Mouse (Mus musculus): ENCODE measurements around the gene Ankrd23.

Gene Ankrd23

GRCm38 (mm10) chr1:36563632-36564031, 26.9 kb upstream of the Ankrd23 start:
- no peak for DNase-seq (ENCODE audit: low read depth, low spot score)

- no peak for DNase-seq (ENCODE audit: low read depth, low spot score)
Observed at GRCm38 (mm10) chr1:36563197-36563596, 26.5 kb upstream of the Ankrd23 start.

DNA sequence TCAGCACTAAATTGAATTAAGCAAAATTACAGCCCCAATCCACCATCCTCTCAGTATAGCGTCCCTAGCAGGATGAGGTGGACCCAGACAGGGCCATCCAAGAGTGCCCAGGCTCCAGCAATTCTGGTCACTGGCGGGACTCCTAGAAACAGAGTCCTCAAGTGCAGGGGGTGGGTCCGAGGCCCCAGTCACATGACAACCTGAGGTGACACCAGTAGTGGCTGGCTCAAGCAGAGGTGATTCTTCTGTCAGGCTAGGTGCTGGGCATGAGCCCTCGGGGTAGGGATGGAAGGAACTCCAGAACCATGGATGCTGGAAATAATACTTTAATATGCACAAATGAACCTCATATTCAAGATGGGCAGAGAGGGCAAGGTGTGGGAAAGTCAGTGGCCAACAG, 25.7 kb upstream of the Ankrd23 start:
- no peak for DNase-seq (ENCODE audit: low read depth, low spot score)

DNA sequence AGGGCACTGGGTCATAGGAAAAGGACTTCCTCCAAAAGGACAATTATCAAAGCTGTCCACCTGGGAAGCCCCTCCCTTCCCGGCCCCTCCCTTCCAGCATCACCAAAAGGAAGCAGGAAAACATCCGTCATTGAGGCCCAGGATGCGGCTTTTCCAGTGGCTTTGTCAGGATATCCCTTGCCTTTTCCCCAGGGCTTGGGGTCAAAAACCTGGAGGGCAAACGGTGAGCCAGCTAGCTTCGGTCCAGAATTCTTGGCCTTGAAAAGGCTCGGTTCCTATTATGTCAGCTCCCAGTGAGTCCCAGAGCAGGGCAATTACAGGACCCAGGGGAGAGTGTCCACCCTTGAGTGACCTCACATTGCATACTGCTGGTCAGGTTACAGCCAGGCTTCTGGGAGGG, 24.2 kb upstream of the Ankrd23 start:
- no peak for DNase-seq (ENCODE audit: low read depth, low spot score)

- no peak for DNase-seq (ENCODE audit: low read depth, low spot score)
Observed at GRCm38 (mm10) chr1:36559888-36560287, 23.2 kb upstream of the Ankrd23 start.

DNA sequence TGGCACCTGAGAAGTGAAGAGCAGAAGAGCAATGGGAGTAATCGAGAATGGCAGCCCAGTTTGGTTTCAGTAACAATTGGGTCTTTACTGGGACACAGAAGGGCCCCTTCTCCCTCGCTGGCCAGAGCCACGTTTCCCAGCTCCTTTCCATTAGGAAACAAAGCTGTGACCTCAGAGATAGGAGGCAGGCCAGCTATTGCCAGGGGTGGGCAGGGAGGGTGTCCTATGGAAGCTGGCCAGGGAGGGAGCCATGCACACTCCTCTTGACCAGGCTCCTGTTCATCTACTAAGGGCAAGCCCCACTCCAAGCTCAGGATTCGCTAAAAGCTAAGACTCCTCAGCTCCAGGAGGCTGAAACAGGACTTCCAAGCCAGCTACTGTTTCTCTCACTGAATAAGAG, 22.6 kb upstream of the Ankrd23 start:
- DNase-seq (ENCODE audit: low read depth, low spot score), result no peak

GRCm38 (mm10) chr1:36558031-36558993, 21.6 kb upstream of the Ankrd23 start, which contains the start of gene Sema4c:
Gene Sema4c, minus strand, starts transcription at chr1:36558349.
- DNase-seq (ENCODE audit: low read depth, low spot score), result no peak

- DNase-seq (ENCODE audit: low read depth, low spot score), result no peak
Observed at GRCm38 (mm10) chr1:36557457-36558011, 20.9 kb upstream of the Ankrd23 start.

- peak; percentile 79 for DNase-seq (ENCODE audit: low read depth, low spot score)
Observed at GRCm38 (mm10) chr1:36556553-36557456, 20.1 kb upstream of the Ankrd23 start.

DNA sequence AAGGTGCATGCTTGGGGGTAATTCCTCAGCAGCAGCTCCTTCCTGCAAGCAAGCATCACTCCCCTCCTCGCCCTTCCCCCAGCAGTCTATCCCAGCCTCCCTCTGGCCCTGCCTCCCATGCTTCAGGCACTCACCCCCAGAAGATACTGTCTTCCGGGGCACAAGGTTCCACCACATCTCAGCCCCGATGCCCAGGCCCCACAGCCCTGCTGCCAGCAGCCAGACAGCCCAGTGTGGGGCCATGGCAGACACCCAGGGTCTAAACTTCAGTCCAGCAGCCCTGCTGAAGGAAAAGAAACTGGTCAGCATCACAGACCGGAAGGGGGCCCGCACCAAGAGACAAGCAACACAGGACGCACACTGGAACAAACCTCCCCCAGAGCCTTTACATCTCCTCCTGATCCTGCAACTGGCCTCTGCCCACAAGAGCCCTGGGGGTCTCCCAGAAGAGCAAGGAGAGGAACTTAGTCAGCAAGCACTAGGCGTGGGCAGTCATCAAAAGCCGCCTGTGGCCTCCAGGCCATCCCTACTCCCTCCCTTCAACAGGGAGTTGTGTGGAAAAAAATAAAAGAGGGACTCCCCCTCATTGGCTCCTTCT, 19.2 kb upstream of the Ankrd23 start:
- DNase-seq (ENCODE audit: low read depth, low spot score), result no peak

DNA sequence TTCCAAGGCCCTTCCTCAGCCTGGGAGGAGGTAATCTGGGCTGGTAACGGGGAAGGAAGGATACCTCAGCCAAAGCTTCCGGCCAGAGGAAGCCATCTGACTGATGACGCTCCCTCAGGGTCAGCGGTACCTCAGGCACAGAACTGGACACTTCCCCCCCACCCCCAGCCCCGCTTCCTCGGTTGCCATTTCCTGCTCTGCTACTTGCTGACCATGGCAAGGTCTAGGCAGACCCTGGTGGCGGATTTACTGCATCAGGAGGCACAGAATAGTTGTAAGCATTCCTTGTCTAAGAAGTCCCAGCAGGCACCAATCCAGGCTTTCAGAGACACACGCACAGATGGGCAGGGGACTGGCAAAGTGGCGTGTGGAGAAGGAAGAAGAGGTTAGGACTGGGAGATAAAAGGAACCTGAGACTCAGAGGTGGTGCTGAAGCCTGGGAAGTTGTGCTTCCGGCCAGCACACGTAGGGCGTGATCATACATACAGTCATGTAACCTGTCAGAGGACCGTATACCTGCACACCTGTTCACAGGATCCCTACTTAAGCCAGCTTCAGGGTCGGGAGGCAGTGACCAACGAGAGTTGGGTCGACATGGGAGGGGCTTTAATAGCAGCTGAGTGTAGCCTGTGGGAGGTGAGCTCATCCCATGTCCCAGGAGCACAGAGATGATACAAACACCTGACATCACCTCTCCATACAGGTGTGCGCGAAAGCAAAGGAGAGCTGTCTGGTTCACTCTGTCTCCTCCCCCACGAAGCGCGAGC, 18.1 kb upstream of the Ankrd23 start:
- DNase-seq (ENCODE audit: low read depth, low spot score), result no peak

DNA sequence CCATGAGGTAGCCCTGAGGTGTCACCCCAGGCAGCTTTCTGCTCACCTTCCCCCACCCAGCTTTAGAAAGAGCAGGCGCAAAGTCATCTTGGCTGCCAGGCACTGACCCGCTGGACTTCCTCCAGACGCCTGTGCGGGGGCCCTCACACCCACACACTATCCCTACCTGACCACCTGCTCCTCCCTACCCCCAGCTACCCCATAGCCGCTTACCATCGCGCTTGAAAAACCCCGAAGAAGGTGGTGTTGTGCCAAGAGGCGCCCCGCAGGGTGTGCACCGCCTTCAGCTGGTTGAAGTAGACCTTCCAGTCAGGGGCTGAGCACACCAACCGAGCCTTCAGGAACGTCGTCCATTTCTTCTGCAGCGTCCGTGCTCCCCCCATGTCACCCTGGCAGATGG, 15.8 kb upstream of the Ankrd23 start:
- no peak for DNase-seq (ENCODE audit: low read depth, low spot score)

DNA sequence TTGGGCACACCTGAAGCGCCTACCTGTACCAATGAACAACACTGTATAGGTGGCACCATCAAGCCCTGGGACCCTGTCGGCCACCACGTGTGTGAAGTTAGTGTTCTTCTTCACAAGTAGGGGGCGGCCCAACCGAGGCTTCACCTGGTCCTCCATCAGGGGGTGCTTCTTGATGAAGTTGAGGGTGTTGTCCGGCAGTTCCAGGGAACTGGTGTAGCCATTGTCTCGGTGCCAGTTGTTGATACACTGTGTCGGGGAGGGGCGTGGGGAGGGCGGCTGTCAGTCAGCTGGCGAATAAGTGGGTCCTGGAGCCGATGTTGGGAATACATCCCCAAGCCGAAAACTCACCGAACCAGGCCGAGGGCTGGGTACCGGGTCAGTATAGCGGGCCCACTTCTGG, 15.2 kb upstream of the Ankrd23 start:
- DNase-seq (ENCODE audit: low read depth, low spot score), result no peak

- DNase-seq (ENCODE audit: low read depth, low spot score), result no peak
Observed at GRCm38 (mm10) chr1:36550075-36550863, 13.6 kb upstream of the Ankrd23 start.

DNA sequence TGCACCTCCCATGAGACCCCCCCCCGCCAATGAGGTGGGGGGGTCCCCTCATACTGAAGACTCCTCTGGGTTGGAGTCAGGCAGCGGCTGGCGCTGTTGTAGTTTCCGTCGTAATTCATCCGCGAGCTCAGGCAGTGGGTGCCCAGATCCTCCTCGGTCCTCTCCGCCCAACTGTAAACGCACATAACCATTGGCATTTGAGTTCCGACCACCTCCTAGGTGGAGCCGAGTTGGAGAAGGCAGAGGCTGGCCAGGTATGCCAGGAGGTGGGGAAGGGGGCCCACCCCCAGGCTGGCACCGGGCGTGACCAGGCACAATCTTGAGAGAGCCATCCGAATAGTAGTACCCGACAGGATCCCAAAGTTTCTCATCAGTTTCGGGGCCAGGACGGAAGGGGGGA, 12.8 kb upstream of the Ankrd23 start:
- DNase-seq (ENCODE audit: low read depth, low spot score), result no peak

DNA sequence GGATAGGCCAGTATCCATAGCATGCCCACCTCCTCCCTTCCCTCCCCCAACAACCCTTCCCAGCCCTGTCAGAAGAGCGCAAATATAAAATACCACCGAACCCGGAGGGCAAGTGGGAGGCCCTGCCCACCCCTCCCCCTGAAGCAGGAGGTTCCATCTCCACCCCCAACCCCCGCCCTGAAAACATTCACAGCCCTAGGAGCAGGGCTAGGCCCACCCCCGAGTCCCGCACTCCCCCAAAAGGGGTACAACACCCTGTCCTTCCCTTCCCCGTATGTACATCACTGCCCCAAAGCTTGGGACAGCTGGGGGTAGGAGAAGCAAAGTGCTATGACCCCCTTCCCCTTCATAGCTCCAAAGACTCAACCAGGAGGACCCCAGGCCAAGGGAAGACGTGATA, 12.1 kb upstream of the Ankrd23 start:
- DNase-seq (ENCODE audit: low read depth, low spot score), result no peak

- DNase-seq (ENCODE audit: low read depth, low spot score), result no peak
Observed at GRCm38 (mm10) chr1:36547981-36548598, 11.4 kb upstream of the Ankrd23 start.

DNA sequence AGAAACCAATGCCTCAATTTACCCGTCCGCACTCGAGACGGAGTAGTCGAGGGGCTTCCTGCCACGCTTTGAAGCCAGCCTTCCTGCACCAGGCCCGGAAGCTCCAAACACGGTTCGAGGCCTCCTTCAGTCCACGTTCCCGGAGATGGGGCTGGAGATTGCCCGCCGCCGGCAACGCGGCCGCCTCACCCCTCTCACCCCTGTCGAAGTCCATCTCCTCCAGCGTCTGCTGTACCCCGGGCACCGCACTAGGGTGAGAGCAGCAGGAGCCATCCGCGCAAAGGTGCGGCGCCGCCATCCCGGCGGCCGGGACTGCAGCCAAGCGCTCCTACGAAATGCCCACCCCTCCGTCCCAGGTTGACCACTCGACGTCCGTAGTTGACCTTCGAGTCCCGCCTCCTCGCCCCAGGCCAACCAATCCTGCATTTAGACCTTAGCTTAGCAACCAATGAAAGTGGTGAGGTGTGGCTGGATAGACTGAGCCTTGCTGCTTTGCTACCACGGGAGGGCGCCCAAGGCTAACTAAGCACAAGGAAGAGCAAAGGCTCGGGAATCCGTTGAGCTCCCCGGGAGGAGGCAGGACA, 10.3 kb upstream of the Ankrd23 start, which contains the start of gene Ankrd39:
Gene Ankrd39 (minus strand): TSS at position 558 of the 584 bp plus-strand sequence.
- DNase-seq (ENCODE audit: low read depth, low spot score), result peak; percentile 93

Measured in WW6 (cell line).